Mouse (Mus musculus): Measurements from ENCODE around the gene Cep164.
A peak's percentile ranks its signal among the peaks of the same experiment; 100 is the strongest.
"Not testable (repeated sequence)": the region's sequence is repeated elsewhere in the genome, so short reads cannot be mapped to it uniquely, and the experiment has no call there.

Gene Cep164

DNA sequence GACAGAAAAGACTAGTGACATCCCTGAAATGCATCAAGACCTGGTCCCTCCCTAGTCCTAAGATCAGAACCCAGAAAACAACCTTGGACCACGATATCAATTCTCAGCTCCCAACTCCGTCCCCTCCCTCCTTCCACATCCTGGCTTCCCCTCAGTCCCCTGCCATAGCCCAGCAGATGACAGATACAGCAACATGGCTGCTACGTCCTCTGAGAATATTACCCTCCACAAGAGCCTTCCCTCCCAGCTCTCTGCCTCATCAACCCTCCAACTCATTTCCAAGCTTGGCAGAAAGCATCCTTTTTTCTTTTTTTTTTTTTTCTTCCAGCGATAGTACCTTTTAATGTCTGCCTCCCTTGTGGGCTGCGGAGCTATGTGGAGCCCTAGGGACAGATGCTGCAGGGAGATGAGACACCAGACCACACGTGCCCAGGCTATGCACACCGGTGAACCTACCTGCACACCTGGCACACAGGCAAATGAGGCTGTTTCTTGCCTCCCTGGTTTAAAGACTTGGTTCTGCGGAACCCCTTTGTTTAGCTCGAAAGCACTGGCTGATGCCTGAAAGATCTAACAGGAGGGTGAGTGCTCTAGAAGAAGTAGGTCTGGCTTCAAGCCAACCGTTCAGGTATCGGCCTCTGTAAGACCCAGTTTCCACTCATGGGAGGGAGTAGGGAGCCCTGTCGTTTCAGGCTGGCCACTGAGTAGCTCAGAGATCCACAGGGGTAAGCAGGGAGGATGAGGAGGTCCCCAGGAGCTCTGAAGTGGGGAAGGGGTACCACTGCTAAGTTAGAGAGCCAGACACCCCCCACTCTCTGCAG lies 45.0 kb downstream of the Cep164 start:
- DNase-seq, result no peak

DNA sequence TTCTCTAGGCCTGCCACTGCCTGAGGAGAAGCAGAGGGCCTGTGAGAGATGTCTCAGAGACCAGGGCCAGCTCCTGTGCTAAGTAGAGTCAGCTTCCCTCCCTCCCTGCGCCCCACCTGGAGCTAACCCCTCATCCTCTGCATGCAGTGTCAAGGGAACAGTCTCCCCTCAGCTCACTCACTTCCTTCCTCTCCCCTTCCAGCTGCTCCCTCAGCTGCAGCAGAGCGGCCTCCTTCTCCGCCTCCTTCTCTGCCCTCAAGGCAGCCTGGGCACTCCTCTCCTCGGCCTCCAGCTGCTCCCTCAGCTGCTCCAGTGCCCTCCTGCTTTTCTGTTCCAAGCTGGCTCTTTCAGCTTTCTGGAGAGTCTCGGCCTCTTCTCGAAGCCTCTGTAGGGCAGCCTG lies 49.3 kb downstream of the Cep164 start:
- DNase-seq, result no peak

GRCm38 (mm10) chr9:45776176-45776575 lies 52.3 kb downstream of the Cep164 start:
- not testable (repeated sequence) for DNase-seq

DNA sequence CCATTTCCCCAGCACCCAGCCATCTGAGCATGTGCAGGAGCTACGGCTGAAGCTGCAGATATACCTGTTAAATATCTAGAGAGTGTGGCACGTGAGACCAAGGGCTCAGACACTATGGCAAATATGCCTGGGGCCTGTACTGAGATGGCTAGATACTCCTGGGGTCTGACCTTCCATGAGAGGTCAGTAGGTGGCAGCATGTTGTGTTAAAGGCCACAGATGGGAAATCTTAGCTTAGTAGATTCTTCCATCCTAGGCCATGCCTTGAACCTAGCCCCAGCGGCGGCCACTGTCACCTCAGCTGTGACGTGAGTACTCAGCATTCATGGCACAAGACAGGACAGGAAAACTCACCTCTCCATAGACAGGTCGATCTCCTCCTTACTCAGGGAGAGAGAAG lies 54.4 kb downstream of the Cep164 start:
- DNase-seq, result no peak

DNA sequence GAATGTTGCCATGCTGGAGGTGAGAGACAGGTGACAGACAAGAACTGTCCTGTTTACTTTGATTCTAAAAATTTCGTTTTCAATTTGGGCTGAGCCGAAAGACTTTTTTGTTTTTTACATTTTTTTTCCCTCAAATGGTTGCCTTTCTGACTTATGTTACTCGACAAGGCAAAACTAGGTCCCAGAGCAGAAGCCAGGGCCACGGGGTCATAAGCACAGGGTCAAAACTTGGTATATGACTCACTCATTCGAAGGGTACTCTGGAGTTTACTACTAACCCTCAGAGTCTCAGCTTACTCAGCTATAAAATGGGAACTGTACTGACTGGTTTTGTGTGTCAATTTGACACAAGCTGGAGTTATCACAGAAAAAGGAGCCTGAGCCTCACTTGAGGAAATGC lies 58.9 kb downstream of the Cep164 start:
- no peak for DNase-seq

DNA sequence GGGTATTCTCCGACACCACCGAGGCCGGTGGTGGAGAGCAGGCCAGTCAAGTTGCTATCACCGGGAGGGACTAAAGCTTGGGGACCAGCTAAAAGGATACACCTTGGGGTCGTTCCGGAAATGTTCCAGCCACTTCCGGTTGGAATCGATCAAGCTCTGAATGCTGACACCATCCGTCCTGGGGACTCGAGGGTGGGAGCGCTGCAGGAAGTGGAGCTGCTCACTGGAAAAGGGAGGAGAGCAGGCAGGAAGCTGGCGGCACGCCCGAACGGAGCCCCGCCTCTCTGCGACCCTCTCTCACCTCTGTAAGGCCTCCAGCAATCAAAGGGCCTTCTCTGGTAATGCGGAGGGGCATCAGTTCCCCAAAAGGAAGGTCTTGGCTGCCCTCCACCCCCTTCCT lies 60.1 kb downstream of the Cep164 start:
- no peak for DNase-seq

DNA sequence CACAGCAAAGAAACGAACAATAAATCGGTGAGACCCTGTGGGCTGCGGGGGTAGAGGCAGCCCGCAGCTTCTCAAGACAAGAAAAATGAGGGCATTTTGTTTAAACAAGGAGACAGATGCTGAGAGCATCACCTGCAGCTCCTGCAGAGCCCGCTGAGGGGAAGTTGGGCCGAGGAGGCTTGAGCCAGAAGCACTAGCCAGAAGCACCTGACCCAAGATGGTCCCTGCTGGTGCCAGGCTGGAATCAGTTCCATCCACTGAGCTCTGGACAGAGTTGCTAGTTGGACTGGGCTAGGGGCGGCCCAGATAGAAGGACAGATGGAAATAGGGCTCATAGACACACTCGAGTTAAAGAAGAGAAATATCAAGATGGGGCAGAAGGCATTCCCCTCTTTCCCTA lies 61.3 kb downstream of the Cep164 start:
- DNase-seq, result no peak

DNA sequence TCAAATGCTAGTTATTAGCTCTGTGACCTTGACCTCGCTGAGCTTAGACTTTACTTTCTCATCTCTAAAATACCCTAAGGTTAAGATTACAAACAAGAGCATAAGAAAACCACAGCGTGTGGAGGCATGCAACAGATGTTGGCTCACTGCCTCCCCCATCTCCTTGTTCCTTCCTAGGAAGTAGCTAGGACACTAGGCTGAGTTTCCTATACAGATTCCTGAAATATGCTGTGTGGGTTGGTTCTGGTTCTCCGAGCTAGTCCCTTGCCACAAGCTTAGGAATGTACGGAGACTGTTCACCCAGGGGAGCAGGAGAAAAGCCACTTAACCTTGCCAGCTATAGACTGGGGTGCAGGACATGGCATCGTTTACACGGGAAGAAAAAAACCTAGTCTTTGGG lies 62.3 kb downstream of the Cep164 start:
- DNase-seq, result no peak

- DNase-seq, result peak; percentile 70
Measured at GRCm38 (mm10) chr9:45754452-45755091, 73.9 kb downstream of the Cep164 start.

DNA sequence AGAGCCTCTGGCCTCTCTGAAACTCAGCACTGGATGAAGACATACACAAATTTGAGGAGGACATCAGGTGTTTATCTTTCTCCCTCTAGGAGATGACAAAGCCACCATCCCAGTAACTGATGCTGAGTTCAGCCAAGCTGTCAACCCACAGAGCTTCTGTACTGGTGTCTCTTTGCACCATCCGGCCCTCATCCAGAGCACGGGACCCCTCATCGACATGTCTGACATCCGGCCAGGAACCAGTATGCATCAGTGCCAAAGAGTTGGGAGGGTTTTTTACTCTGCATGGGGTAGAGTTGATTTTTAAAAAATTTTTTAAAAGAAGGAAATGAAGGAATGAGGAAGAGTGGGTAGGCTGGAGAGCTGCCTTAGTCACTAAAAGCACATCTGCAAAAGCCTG lies 78.6 kb downstream of the Cep164 start:
- no peak for DNase-seq

DNA sequence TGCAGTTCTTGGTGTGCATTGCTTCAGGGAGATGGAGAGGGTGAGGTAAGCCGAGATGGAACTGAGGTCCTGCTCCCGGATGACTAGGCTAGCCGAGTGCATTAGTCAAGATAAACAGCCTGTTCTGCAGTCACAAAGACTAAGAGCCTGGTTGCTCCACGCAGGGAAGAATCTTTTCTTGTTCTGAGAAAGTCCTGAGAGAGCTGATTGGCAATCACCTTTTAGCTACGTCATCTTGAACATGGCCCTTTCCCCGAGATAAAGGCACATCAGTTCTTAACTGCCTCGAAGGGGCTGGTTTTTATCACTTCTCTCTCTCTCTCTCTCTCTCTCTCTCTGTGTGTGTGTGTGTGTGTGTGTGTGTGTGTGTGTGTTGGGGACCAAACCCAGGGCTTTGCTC lies 83.0 kb downstream of the Cep164 start:
- DNase-seq, result no peak

DNA sequence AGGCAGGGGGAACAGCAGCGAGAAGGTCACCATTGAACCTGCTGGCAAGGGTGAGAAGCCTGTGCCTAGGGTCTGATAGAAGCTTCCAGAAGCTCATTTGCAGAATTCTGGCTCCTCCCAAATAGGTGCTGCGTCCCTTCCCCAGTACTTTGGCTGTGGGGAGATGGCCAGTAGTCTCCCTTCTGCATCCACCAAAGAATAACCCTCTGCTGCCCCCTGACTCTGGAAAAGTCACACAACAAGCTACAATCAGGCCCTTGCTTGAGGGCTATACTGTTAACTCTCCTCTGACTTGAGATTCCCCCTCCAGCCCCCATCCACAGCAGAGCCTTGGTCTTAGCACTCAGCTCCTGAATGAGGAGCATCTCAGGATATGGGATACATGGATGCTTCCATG lies 87.9 kb downstream of the Cep164 start:
- no peak for DNase-seq

GRCm38 (mm10) chr9:45739702-45740583 lies 88.5 kb downstream of the Cep164 start:
- no peak for DNase-seq

- DNase-seq, result no peak
Measured at GRCm38 (mm10) chr9:45739001-45739701, 89.3 kb downstream of the Cep164 start.

GRCm38 (mm10) chr9:45733246-45733645 lies 95.2 kb downstream of the Cep164 start:
- DNase-seq, result no peak

DNA sequence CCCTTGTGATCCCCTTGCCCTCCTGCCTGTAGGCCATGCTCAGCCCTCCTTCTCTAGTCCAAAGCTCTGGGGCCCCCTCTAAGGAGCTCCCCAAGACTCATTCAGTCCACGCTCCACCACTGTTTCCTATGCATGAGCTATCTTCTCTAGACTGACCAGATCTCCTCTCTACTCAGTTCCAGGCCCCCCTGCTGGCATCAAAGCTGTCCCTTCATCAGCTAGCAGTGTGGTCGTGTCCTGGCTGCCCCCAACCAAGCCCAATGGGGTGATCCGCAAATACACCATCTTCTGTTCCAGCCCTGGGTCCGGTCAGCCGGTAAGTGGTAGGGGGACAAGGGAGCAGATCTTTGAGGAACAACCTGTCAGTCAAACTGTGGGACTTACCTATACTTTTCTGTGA lies 96.6 kb downstream of the Cep164 start:
- no peak for DNase-seq

DNA sequence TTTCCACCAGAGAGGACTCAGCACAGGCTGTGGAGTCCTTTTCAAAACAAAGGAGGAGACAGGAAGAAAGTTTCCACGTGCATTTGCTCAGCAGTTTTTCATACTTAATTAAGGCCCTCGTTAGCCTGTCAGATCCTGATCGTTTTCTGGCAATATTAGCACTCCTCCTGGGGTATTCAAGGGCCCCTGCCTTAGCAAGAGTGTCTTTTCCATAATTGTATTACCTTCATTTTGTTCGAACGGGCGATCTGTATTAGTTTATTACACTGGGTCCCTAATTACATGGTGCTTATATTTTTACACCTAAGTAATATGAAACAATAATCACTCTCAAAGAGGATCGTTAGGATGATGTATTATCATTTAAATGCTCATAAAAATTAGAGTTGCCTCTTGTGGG lies 108.5 kb downstream of the Cep164 start:
- DNase-seq, result no peak
